Mouse (Mus musculus) kidney, adult 2 months (tissue): ENCODE data around the gene Skint8.

Experiments used
- CTCF ChIP-seq: fragments of 200-500 bp; conservative IDR thresholded peaks from 2 replicates; pipeline ENCODE4 v1.5.1; 2011; ENCODE audit warnings: low read depth, mild to moderate bottlenecking, control low read depth, low read length, moderate library complexity, mixed read lengths; ENCODE audit not compliant: insufficient read depth, insufficient read length
- POLR2A ChIP-seq: fragments of 200-500 bp; IDR thresholded peaks from one replicate; pipeline ENCODE4 v1.6.1; 2011; ENCODE audit warnings: low read depth, low read length, control low read depth

DNA sequence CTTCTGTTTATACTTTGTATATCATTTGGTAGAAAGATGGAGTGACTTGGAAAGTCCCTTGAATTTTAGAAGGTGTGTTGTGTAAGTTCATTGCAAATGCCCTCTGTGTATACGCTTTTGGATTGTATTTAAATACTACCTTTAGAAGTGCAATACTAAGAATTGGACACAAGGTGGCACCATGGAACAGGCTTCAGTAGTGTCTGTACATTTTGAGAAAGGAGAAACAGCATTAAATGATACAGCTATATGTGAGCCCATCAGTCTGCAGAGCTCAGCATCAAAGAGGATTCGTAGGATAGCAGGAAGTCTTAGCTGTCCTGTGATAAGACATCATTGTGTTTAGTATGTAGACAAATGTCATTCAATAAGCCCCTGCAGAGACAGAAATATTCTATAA is 11.3 kb upstream of the Skint8 start:
- TF ChIP-seq POLR2A (no peak), CTCF (no peak)
